Mouse (Mus musculus) layer of hippocampus, adult 11-12 months (tissue): ENCODE measurements around the gene 4921536K21Rik.

Experiments
- DNase-seq: peaks from one replicate; pipeline ENCODE4 v3.0.0; 2022; ENCODE audit warnings: low spot score

4921536K21Rik gene

DNA sequence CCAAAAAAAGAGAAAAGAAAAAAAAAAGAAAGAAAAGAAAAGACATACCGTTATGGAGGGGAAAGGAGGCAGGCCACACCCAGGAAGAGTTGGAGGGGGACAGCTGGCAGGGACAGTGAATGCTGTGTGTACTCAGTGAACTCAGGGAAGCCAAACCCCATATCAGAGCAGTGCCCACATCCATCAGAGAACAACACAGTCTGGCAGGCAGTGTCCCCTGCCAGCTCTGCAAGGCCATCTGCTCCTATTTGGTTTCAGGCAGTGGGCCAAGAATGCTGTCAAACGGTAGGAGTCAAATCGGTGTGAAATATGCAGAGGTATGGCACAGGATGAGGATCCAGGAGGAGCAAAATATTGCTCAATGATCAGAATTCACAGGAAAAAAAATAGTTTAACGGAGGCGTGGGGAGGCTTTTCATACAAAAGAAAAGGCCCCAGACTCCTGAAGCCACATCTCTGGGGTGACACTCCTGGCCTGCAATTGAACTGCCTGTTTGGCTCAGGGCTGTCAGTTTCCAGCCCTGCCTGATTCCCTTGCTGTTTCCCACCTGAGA lies 41.3 kb downstream of the 4921536K21Rik start:
- peak; percentile 87 for DNase-seq

GRCm38 (mm10) chr11:3853031-3853430 lies 41.9 kb downstream of the 4921536K21Rik start:
- no peak for DNase-seq

DNA sequence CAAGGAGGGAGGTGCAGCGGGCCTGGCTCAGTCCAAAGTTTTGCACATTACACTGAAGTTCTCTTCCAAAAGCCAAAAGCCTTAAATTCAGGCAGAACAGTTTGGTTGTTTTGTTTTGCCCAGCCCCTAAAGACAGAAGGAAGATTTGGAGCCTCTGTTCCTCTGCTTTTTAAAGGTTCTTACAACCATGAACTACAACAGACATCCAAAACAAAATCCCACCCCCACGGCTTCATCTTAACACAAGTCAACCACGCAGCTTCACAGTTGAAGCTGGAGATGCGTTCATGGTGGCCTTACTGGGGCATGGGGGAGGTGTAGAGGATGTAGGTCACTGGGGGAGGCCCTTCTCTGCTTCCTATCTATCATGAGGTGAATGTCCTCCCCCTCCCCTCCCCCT lies 43.0 kb downstream of the 4921536K21Rik start:
- DNase-seq = no peak

DNA sequence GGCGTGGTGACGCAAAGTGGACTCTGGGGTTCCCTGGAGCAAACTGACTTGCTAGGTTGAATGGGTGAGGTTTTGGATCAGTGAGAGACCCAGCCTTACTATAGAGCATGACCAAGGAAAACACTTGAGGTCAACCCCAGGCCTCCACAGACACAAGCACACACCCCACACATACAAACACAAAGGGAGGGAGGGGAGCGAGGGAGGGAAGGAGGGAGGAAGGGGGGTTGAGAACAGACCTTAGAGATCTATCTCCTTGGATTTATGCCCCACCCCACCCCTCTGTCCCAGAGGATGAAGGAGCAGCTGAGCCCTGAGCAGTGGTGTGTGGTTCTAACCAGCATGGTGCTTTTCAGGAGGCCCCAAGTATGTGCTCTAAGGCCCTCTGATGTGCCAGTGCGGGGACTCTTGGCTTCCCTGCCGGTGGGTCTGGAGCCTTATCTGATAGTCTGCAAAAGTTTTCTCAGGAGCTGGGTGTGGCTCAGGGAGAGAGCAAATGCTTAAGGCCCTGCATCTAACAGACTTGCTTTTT lies 44.1 kb downstream of the 4921536K21Rik start:
- DNase-seq = no peak

DNA sequence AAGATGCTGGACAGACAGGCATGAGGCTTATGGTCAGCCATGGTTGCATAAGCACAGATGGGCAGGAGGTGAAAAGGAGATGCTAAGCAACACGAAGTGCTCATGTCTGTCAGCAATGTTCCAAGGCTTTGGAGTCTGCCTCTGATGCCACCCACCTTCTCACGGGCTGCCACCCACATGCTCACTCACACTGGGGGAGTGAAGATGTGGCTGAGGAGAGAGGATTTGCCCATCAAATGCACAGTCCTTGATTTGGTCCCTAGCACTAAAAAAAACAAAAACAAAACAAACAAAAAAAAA lies 44.6 kb downstream of the 4921536K21Rik start:
- DNase-seq = no peak

DNA sequence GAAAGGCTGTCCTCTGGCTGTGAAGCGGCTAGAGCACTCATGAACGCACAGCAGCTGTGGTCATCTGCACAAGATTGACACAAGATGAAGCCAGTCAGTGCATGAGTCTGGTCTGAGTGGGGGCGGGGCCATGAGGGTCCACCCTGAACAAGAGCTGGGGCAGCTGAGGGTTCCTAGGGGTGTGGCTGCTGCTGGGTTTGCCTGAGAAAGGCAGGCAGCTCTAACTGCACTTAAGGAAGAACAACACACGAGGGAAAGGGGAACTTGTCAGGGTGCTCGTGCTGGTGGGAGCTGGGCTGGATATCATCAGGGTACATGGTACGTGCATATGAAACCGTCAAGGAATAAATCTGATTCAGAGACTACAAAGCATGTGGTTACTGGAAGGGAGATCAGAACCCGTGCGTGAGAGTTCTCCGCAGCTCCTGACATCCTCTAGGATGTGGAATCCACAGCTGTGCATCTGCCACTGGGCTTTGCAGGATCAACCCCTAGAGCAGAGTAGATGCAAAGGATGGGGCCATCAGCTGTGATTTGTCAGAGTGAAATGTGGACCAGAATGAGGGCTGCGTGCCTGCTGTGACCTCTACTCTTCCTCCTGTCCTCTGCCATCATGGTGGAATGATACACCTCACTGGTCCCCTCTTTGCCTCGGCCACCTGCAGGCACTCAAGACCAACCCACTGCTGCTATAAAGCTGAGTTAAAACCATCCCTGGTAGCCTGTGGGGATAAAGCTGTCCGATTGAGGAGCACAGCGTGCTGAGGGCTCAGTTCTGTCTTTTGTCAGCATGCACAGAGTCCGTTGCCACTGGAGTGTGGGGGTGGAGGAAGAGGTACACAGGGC lies 45.2 kb downstream of the 4921536K21Rik start:
- DNase-seq = no peak

- DNase-seq = no peak
These were observed 48.5 kb downstream of the 4921536K21Rik start for GRCm38 (mm10) chr11:3846351-3846750.

- DNase-seq = no peak
These were observed 50.8 kb downstream of the 4921536K21Rik start for GRCm38 (mm10) chr11:3843943-3844734.
